In genomic region chr7:43672581-43673260, GRCm38 (mm10) we compare ENCODE assay signal across 8 mouse cellular contexts. TPM values are rescaled to one million over a fixed set of nuclear protein-coding genes. Genes with fewer than 3 reads are reported as not detected.
A peak's percentile ranks its signal among the peaks of the same experiment; 100 is the strongest.
DNase-seq lines count a peak whose midpoint lies in the region; ATAC-seq and TF ChIP-seq lines count a peak whose summit lies in the region.
"Had no signal": no experiment of that assay in that cellular context is flagged by ENCODE, and none has a peak within 500 bp of the region (broad histone marks: within the 10 kb centered on the region; RNA-seq: fewer than 3 reads in every experiment).

No protein-coding gene starts in this region.

- H3K4me1 ChIP-seq in forebrain, embryonic 10.5 days, result peaks cover 15% of the 10 kb centered on the region
- 0 out of 2 replicates have a peak, but pooled peaks cover 6% of the 10 kb centered on the region for H3K4me1 ChIP-seq in kidney, postnatal 0 days (replicated peaks; ENCODE audit: insufficient read depth, low read length)
- H3K4me1 ChIP-seq in midbrain, embryonic 10.5 days, result peaks cover 14% of the 10 kb centered on the region

- ATAC-seq in kidney, postnatal 0 days (replicated peaks; ENCODE audit: low FRiP score, low read depth), result no peak

- H3K9me3 ChIP-seq in forebrain, embryonic 10.5 days, result peaks cover 27% of the 10 kb centered on the region; the same call in 1 of the 2 replicates
- H3K9me3 ChIP-seq in kidney, postnatal 0 days (replicated peaks; ENCODE audit: low read length), result no peaks in the 10 kb centered on the region
- peaks cover 8% of the 10 kb centered on the region; the same call in 1 of the 2 replicates for H3K9me3 ChIP-seq in midbrain, embryonic 10.5 days (replicated peaks)

- peak overlapping the region; percentile 59 for H3K4me2 ChIP-seq in kidney, postnatal 0 days (ENCODE audit: low read length)

- peak overlapping the region; percentile 67 for H3K4me3 ChIP-seq in forebrain, embryonic 10.5 days
- H3K4me3 ChIP-seq in kidney, postnatal 0 days (replicated peaks; ENCODE audit: low read depth, low read length), result peak overlapping the region; percentile 59
- H3K4me3 ChIP-seq in midbrain, embryonic 10.5 days, result peak overlapping the region; percentile 73

- no peaks in the 10 kb centered on the region for H3K27me3 ChIP-seq in forebrain, embryonic 10.5 days (ENCODE audit: poor library complexity, severe bottlenecking)
- H3K27me3 ChIP-seq in kidney, postnatal 0 days (ENCODE audit: insufficient read depth, low read length), result no peaks in the 10 kb centered on the region
- no peaks in the 10 kb centered on the region for H3K27me3 ChIP-seq in midbrain, embryonic 10.5 days (ENCODE audit: low read depth, poor library complexity, severe bottlenecking)

- peaks cover 39% of the 10 kb centered on the region for H3K36me3 ChIP-seq in forebrain, embryonic 10.5 days (replicated peaks)
- peaks cover 25% of the 10 kb centered on the region for H3K36me3 ChIP-seq in kidney, postnatal 0 days (ENCODE audit: insufficient read depth, low read length)
- peaks cover 37% of the 10 kb centered on the region for H3K36me3 ChIP-seq in midbrain, embryonic 10.5 days

- H3K9ac ChIP-seq in kidney, postnatal 0 days (ENCODE audit: low read depth, low read length), result peak overlapping the region; percentile 60

- TF ChIP-seq CTCF in kidney, postnatal 0 days (IDR thresholded peaks at IDR 0.05; ENCODE audit: low read depth), result no peak

- 19% methylated on average over 10 of the region's 10 CpGs for WGBS in forebrain, embryonic 10.5 days
- WGBS in kidney, postnatal 0 days, result 5% methylated on average over 10 of the region's 10 CpGs
- WGBS in midbrain, embryonic 10.5 days, result 20% methylated on average over 10 of the region's 10 CpGs

- peak overlapping the region; percentile 88 for H3K27ac ChIP-seq in forebrain, embryonic 10.5 days
- peak overlapping the region; percentile 50; the same call in 1 of the 2 replicates for H3K27ac ChIP-seq in kidney, postnatal 0 days
- H3K27ac ChIP-seq in midbrain, embryonic 10.5 days (replicated peaks), result peak overlapping the region; percentile 88

- peak; percentile 61 for DNase-seq in urinary bladder, postnatal 14 days (ENCODE audit: low spot score)
- DNase-seq in urinary bladder, adult 2 months (ENCODE audit: low spot score), result no peak
- DNase-seq in forebrain, embryonic 10.5 days (ENCODE audit: extremely low spot score, low spot score), result no peak
- DNase-seq in kidney, postnatal 0 days (ENCODE audit: low spot score), result peak; percentile 57
- DNase-seq in midbrain, embryonic 10.5 days (ENCODE audit: low spot score), result peak; percentile 33
- no peak for DNase-seq in spleen, postnatal 4 days (ENCODE audit: low spot score in 2 of 2)
- DNase-seq in frontal cortex, postnatal 36 days (ENCODE audit: low spot score in 2 of 2), result no peak

RNA-seq across cellular contexts. Expression of gene Ctu1, which starts 0.9 kb away (rescaled TPM):
- polyA plus RNA-seq in urinary bladder, adult 2 months (2012; rRNA removed), result 9.7 and 10.2 TPM in 2 replicates
- polyA plus RNA-seq in forebrain, embryonic 10.5 days (2016; fragmentation: Nextera tagmentation; extraction: Ambion mirVana), result 15.7 and 18.4 TPM in 2 replicates
- 12.5 and 13.5 TPM in 2 replicates for polyA plus RNA-seq in kidney, postnatal 0 days (2015; fragmentation: Nextera tagmentation; extraction: Ambion mirVana)
- 17.4 and 17.5 TPM in 2 replicates for polyA plus RNA-seq in midbrain, embryonic 10.5 days (2016; fragmentation: Nextera tagmentation; extraction: Ambion mirVana)

RNA-seq across cellular contexts. Expression of gene Siglece, which starts 12.8 kb away (rescaled TPM):
- polyA plus RNA-seq in urinary bladder, adult 2 months (2012; rRNA removed), result 1.4 and 2.3 TPM in 2 replicates
- polyA plus RNA-seq in forebrain, embryonic 10.5 days (2016; fragmentation: Nextera tagmentation; extraction: Ambion mirVana), result 0.21 and 0.22 TPM in 2 replicates
- 0.59 and 0.68 TPM in 2 replicates for polyA plus RNA-seq in kidney, postnatal 0 days (2015; fragmentation: Nextera tagmentation; extraction: Ambion mirVana)
- polyA plus RNA-seq in midbrain, embryonic 10.5 days (2016; fragmentation: Nextera tagmentation; extraction: Ambion mirVana), result 0.16 and 0.66 TPM in 2 replicates

RNA-seq across cellular contexts. Expression of gene Klk14, which starts 17.5 kb away (rescaled TPM):
- polyA plus RNA-seq in urinary bladder, adult 2 months (2012; rRNA removed), result 0.06 and 0.07 TPM in 2 replicates
- polyA plus RNA-seq in forebrain, embryonic 10.5 days (2016; fragmentation: Nextera tagmentation; extraction: Ambion mirVana), result not detected in 2 replicates
- not detected in 2 replicates for polyA plus RNA-seq in kidney, postnatal 0 days (2015; fragmentation: Nextera tagmentation; extraction: Ambion mirVana)
- polyA plus RNA-seq in midbrain, embryonic 10.5 days (2016; fragmentation: Nextera tagmentation; extraction: Ambion mirVana), result not detected in 2 replicates
- polyA plus RNA-seq: gonadal fat pad, adult 2 months had no signal

RNA-seq across cellular contexts. Expression of gene Ceacam18, which starts 38.2 kb away (rescaled TPM):
- not detected in 2 replicates for polyA plus RNA-seq in urinary bladder, adult 2 months (2012; rRNA removed)
- not detected in 2 replicates for polyA plus RNA-seq in forebrain, embryonic 10.5 days (2016; fragmentation: Nextera tagmentation; extraction: Ambion mirVana)
- polyA plus RNA-seq in kidney, postnatal 0 days (2015; fragmentation: Nextera tagmentation; extraction: Ambion mirVana), result not detected in 2 replicates
- not detected in 2 replicates for polyA plus RNA-seq in midbrain, embryonic 10.5 days (2016; fragmentation: Nextera tagmentation; extraction: Ambion mirVana)
- polyA plus RNA-seq: gonadal fat pad, adult 2 months had no signal

RNA-seq across cellular contexts. Expression of gene Klk13, which starts 39.6 kb away (rescaled TPM):
- polyA plus RNA-seq in urinary bladder, adult 2 months (2012; rRNA removed), result 0.36 and 0.83 TPM in 2 replicates
- 0.29 and 0.64 TPM in 2 replicates for polyA plus RNA-seq in forebrain, embryonic 10.5 days (2016; fragmentation: Nextera tagmentation; extraction: Ambion mirVana)
- 0.14 and 0.17 TPM in 2 replicates for polyA plus RNA-seq in kidney, postnatal 0 days (2015; fragmentation: Nextera tagmentation; extraction: Ambion mirVana)
- polyA plus RNA-seq in midbrain, embryonic 10.5 days (2016; fragmentation: Nextera tagmentation; extraction: Ambion mirVana), result 0.21 and 0.33 TPM in 2 replicates

Comparison
In these comparisons a context has a peak if more than half of its experiments do, and no peak if none do; other contexts are left out.
1. DNase-seq: peak in urinary bladder, postnatal 14 days (single experiment), kidney, postnatal 0 days (single experiment) and midbrain, embryonic 10.5 days (single experiment); none in urinary bladder, adult 2 months (single experiment), forebrain, embryonic 10.5 days (single experiment), spleen, postnatal 4 days (0 of 2) and frontal cortex, postnatal 36 days (0 of 2).
2. Peak in every context shown above with its lines, with median percentiles within 50 percentile points of each other: H3K27ac ChIP-seq and H3K4me3 ChIP-seq.